Mouse (Mus musculus) kidney, postnatal 4 days (tissue): ENCODE measurements around the gene 4930579F01Rik.
"Not testable (repeated sequence)": the region's sequence is repeated elsewhere in the genome, so short reads cannot be mapped to it uniquely, and the experiment has no call there.

Experiments
- DNase-seq, 2 experiments: peaks; one replicate each; pipeline ENCODE4 v3.0.0; 2021; ENCODE audit warnings: mixed read lengths in 2 of 2

Gene 4930579F01Rik

DNA sequence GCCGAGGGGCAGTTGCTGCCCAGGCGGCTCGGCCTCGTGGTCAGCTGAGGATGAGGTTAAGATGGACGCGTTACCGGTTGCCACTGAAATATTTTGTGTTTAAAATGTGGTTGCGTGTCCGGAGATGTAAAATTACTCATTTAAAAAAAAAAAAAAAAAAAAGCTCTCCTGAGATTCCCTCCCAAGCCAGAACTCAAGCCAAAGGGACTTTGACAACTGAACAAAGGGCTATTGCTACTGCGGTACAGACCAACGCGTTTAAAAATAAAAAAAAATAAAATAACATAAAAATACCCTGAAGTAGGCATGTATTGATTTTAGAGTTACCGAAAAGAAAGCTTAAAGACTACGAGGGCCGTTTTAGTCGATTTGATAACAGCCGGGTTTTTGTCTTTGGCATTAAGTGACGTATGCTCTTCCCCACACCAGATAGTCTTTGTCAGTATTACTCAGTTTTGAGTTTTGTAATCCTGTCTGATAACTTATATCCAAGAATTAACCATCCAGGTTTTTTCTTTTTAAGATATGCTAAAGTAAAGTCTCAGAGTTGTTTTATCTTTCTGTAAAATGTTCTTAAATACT is 49.5 kb downstream of the 4930579F01Rik start:
- DNase-seq: no peak

DNA sequence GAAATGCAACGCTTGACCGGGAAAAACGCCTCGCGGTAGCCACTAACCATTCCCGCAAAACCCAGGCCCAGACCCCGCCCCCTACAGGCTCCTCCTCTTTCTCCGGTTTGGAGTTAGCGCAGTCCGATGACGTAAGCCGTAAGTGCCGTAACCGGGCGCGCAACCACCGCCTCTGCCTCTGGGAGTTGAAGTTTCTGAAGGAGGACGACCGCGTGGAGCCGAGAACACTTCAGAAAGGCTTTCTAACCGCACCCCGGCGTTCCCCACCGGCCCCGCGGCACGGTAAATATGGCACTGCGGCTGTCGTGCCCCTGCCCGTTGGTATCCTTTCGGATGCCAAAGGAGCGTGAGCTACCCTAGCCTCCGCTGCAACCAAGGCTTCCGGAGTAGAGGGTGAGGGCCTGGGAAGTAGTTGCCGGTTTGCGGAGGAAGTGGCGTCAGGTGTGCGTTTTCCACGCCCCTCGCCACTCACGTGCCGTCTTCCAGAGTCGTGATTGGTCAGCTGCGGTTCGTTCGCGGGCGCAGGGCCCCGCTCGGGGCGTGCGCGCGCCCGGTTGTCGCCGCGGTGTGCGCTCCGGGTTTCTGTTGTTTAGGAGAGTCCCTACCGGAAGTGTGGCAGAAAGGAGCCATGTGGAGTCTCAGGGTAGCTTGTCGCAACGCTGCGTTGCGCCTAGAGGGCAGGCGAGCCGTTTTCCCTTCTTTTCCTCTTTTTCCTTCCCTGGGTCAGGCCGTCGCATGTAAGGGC is 50.1 kb downstream of the 4930579F01Rik start, which contains the start of gene Trmt10a:
Gene Trmt10a (plus strand): TSS at position 134 of the 745 bp plus-strand sequence.
- DNase-seq: peak; percentile 99 to 100

- no peak for DNase-seq
Measured at GRCm38 (mm10) chr3:138142733-138143314, 50.8 kb downstream of the 4930579F01Rik start.

DNA sequence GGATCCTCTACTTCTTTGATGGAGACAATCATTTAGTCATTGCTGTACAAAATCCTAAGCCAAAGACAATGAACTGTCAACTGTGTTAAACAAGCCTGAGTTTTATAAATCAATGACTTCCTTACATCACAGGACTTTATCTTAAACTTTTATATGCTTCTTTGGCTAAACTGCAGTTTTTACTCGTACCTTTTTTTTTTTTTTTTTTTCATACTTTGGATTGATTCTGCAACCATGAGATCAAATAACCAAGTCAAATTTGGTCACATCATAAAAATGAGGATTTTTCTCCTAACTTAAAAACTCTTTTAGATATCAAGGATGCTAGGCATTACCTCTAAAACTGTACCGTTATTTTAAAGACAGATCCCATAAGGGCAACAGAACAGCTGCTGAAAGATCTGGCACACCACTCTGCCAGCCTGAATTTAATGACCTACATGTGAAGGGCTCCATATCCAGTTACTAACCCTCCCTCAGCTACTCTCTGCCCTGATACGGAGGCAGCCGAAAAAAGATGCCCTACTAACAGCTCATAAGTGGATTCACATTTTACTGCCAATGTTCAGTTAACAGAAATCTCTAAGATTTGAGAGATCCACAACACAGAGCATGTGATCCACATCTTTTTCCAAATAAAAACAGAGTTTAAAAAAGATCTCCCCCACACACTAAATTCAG is 51.4 kb downstream of the 4930579F01Rik start:
- no peak for DNase-seq

DNA sequence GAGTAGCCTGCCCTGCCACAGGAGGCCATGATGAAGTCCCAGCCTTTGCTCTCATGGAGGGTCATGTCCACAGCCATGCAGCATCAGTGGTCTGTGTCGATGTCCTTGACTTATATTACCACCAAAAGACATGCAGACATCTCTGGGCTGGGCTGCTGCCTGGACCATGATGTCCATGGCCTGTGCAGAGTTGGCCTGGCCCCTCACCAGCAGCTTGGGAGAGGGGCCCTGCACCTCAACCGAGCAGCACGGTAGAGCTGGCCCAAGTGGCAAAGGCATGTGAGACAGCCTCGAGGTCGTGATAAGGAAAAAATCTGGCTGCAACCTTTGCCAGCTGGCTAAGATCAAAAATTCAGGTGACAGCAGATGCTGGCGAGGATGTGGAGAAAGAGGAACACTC is 54.0 kb downstream of the 4930579F01Rik start:
- DNase-seq: no peak

DNA sequence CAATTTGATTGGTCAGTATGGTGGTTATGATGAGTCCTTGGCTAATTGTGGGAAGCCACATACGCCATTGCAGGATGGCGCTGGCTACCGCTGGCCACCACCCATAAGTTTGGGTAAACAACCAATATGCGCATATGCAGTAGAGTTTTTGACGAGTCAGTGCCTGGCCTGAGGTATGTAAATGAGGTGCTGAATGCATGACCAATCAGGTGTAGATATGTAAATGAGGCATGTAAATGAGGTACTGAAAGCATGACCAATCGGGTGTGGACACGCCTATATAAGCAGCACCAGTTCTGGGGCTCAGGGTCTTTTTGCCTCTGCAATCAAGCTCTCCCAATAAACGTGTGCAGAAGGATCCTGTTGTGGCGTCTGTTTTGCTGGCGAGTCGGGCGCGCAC is 55.5 kb downstream of the 4930579F01Rik start:
- DNase-seq: not testable (repeated sequence)

GRCm38 (mm10) chr3:138134528-138134927 is 59.1 kb downstream of the 4930579F01Rik start:
- DNase-seq: no peak

DNA sequence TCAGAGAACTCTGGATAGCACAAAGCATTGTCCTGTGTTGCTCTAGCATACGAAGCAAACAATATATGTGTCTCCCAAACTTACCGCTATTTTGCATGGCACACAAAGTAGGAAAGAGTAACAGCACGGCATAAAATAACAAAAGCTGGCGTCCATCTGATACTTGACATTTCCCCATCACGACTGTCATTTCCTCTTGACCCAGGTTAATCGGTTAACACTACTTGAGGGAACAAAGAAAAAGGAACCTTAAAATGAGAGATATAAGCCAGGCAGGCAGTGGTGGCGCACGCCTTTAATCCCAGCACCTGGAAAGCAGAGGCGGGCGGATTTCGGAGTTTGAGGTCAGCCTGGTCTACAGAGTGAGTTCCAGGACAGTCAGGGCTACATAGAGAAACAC is 59.7 kb downstream of the 4930579F01Rik start:
- DNase-seq: no peak

- no peak for DNase-seq
Measured at GRCm38 (mm10) chr3:138133463-138133862, 60.2 kb downstream of the 4930579F01Rik start.

DNA sequence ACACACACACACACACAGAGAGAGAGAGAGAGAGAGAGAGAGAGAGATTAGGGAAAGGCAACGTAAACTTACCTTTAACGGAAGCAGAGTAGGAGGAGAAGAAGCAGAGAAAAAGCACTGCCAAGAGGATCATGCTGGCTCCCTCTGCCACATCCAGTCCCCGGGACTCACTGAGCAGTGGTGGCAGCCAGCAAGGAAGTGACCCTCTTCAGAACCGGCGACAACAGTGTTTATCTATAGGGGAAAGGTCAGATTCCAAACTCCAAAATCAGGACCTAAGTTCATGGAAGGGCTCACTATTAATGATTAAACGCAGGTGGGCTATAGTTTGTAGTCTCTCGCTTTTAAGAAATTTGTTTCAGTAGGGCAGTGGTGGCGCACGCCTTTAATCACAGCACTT is 62.5 kb downstream of the 4930579F01Rik start:
- no peak for DNase-seq

- no peak for DNase-seq
Measured at GRCm38 (mm10) chr3:138130692-138131091, 62.9 kb downstream of the 4930579F01Rik start.

- no peak for DNase-seq
Measured at GRCm38 (mm10) chr3:138129110-138129509, 64.5 kb downstream of the 4930579F01Rik start.

GRCm38 (mm10) chr3:138123842-138124241 is 69.8 kb downstream of the 4930579F01Rik start:
- no peak for DNase-seq

- DNase-seq: no peak
Measured at GRCm38 (mm10) chr3:138121461-138121860, 72.2 kb downstream of the 4930579F01Rik start.

GRCm38 (mm10) chr3:138119444-138120105 is 74.0 kb downstream of the 4930579F01Rik start:
- DNase-seq: no peak

- no peak for DNase-seq
Measured at GRCm38 (mm10) chr3:138118831-138119230, 74.8 kb downstream of the 4930579F01Rik start.

GRCm38 (mm10) chr3:138118392-138118791 is 75.2 kb downstream of the 4930579F01Rik start:
- DNase-seq: no peak

GRCm38 (mm10) chr3:138116871-138117270 is 76.8 kb downstream of the 4930579F01Rik start:
- DNase-seq: no peak

GRCm38 (mm10) chr3:138114106-138114505 is 79.5 kb downstream of the 4930579F01Rik start:
- DNase-seq: no peak
